Comparison of ENCODE assay signal across 9 mouse cellular contexts in the genomic region with DNA sequence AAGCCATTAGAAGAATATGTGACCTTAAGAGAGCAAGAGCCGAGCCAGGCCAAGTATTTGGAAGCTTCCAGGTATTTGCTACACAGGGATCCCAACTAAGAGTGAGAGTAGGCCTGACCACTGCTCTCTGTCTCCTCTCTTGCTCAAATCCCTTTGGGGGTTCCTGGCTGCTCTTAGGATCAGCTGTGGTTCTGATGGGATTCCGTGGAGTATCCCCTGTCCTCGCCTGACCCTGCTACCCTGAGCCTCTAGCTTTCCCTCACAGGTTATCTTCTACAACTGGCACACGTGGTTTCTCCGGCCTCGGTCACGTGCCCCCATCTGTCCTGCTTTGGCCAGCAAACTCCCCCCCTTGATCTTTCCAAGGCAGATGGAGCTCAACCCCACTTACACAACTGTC. TPM values are rescaled to one million over a fixed set of nuclear protein-coding genes. Genes with fewer than 3 reads are reported as not detected.
DNase-seq lines count a peak whose midpoint lies in the region; ATAC-seq lines count a peak whose summit lies in the region.
"Had no signal": no experiment of that assay in that cellular context is flagged by ENCODE, and none has a peak within 500 bp of the region (broad histone marks: within the 10 kb centered on the region; RNA-seq: fewer than 3 reads in every experiment).

No protein-coding gene starts in this region.

- H3K27ac ChIP-seq in lung, embryonic 15.5 days = no peak overlapping the region
- H3K27ac ChIP-seq in embryonic facial prominence, embryonic 12.5 days = no peak overlapping the region
- no peak overlapping the region for H3K27ac ChIP-seq in liver, embryonic 15.5 days (replicated peaks)
- H3K27ac ChIP-seq: embryonic facial prominence, embryonic 15.5 days had no signal

- H3K27me3 ChIP-seq in lung, embryonic 15.5 days = no peaks in the 10 kb centered on the region
- H3K27me3 ChIP-seq in embryonic facial prominence, embryonic 12.5 days = no peaks in the 10 kb centered on the region
- H3K27me3 ChIP-seq in liver, embryonic 15.5 days = no peaks in the 10 kb centered on the region
- H3K27me3 ChIP-seq: embryonic facial prominence, embryonic 15.5 days had no signal

- ATAC-seq in lung, embryonic 15.5 days (ENCODE audit: borderline replicate concordance, extremely low read depth, low FRiP score, low TSS enrichment) = no peak
- no peak for ATAC-seq in embryonic facial prominence, embryonic 12.5 days (ENCODE audit: insufficient number of reproducible peaks, insufficient read depth, low FRiP score, low TSS enrichment)
- ATAC-seq in liver, embryonic 15.5 days (ENCODE audit: insufficient read depth) = no peak

- H3K9ac ChIP-seq in lung, embryonic 15.5 days = no peak overlapping the region
- H3K9ac ChIP-seq in embryonic facial prominence, embryonic 12.5 days = no peak overlapping the region
- H3K9ac ChIP-seq in liver, embryonic 15.5 days = no peak overlapping the region
- H3K9ac ChIP-seq: embryonic facial prominence, embryonic 15.5 days had no signal

- H3K4me3 ChIP-seq in lung, embryonic 15.5 days = no peak overlapping the region
- 0 out of 2 replicates have a peak overlapping the region, but pooled peaks have one; percentile 99 for H3K4me3 ChIP-seq in embryonic facial prominence, embryonic 12.5 days
- peak overlapping the region; percentile 85 for H3K4me3 ChIP-seq in liver, embryonic 15.5 days (replicated peaks)
- H3K4me3 ChIP-seq: embryonic facial prominence, embryonic 15.5 days had no signal

- H3K9me3 ChIP-seq in lung, embryonic 15.5 days = no peaks in the 10 kb centered on the region
- no peaks in the 10 kb centered on the region for H3K9me3 ChIP-seq in embryonic facial prominence, embryonic 12.5 days
- no peaks in the 10 kb centered on the region for H3K9me3 ChIP-seq in liver, embryonic 15.5 days (replicated peaks)
- H3K9me3 ChIP-seq: embryonic facial prominence, embryonic 15.5 days had no signal

- WGBS in lung, embryonic 15.5 days = 70% methylated on average over 7 of the region's 7 CpGs
- 85% methylated on average over 7 of the region's 7 CpGs for WGBS in embryonic facial prominence, embryonic 12.5 days
- 31% methylated on average over 7 of the region's 7 CpGs for WGBS in liver, embryonic 15.5 days (ENCODE audit: insufficient replicate concordance)

- H3K36me3 ChIP-seq in lung, embryonic 15.5 days = peaks cover 12% of the 10 kb centered on the region
- H3K36me3 ChIP-seq in embryonic facial prominence, embryonic 12.5 days = peaks cover 22% of the 10 kb centered on the region
- H3K36me3 ChIP-seq in liver, embryonic 15.5 days (replicated peaks) = peaks cover 6% of the 10 kb centered on the region

- peak overlapping the region; percentile 83 for H3K4me2 ChIP-seq in lung, embryonic 15.5 days
- peak overlapping the region; percentile 74; the same call in 1 of the 2 replicates for H3K4me2 ChIP-seq in embryonic facial prominence, embryonic 12.5 days (replicated peaks)
- peak overlapping the region; percentile 88 for H3K4me2 ChIP-seq in liver, embryonic 15.5 days
- H3K4me2 ChIP-seq: embryonic facial prominence, embryonic 15.5 days had no signal

- DNase-seq in heart, adult 11 months = peak; percentile 93
- no peak for DNase-seq in heart, adult 9 months (ENCODE audit: low spot score in 2 of 2)
- DNase-seq in lung, adult 18-20 months = no peak
- no peak for DNase-seq in frontal cortex, postnatal 14 days (ENCODE audit: low spot score in 2 of 2)
- DNase-seq in cerebellum, adult 11-12 months = no peak

- H3K4me1 ChIP-seq in lung, embryonic 15.5 days = peaks cover 31% of the 10 kb centered on the region
- H3K4me1 ChIP-seq in embryonic facial prominence, embryonic 12.5 days = peaks cover 31% of the 10 kb centered on the region
- H3K4me1 ChIP-seq in liver, embryonic 15.5 days (replicated peaks) = peaks cover 54% of the 10 kb centered on the region

RNA-seq across cellular contexts. Expression of a gene that starts 3.2 kb away (rescaled TPM):
- polyA plus RNA-seq in lung, embryonic 15.5 days (2015; fragmentation: Nextera tagmentation; extraction: Ambion mirVana) = 317 and 326 TPM in 2 replicates
- 537 and 538 TPM in 2 replicates for polyA plus RNA-seq in embryonic facial prominence, embryonic 12.5 days (2016; fragmentation: Nextera tagmentation; extraction: Ambion mirVana)
- polyA plus RNA-seq in liver, embryonic 15.5 days (2015; fragmentation: Nextera tagmentation; extraction: Ambion mirVana) = 83.7 and 87.4 TPM in 2 replicates

RNA-seq across cellular contexts. Expression of a gene that starts 45.7 kb away (rescaled TPM):
- polyA plus RNA-seq in lung, embryonic 15.5 days (2015; fragmentation: Nextera tagmentation; extraction: Ambion mirVana) = 3.1 and 3.9 TPM in 2 replicates
- 1.3 and 1.5 TPM in 2 replicates for polyA plus RNA-seq in embryonic facial prominence, embryonic 12.5 days (2016; fragmentation: Nextera tagmentation; extraction: Ambion mirVana)
- 8.3 and 8.9 TPM in 2 replicates for polyA plus RNA-seq in liver, embryonic 15.5 days (2015; fragmentation: Nextera tagmentation; extraction: Ambion mirVana)
